Mouse (Mus musculus) gastrocnemius, adult 8-10 months (tissue): ENCODE measurements around the gene Pet100. TPM values are rescaled to one million over a fixed set of nuclear protein-coding genes. Genes with fewer than 3 reads are reported as not detected.

Experiments used
- DNase-seq, 2 experiments: peaks; one replicate each; pipeline ENCODE4 v3.0.0; 2022; ENCODE audit warnings: low spot score in 2 of 2
- total RNA-seq, 4 experiments: library from RNA; stranded (reverse); gene quantifications; 2 replicates each; pipeline ENCODE4 v1.2.4; 2022

Gene Pet100
- total RNA-seq, 4 experiments from 2014 or later, result 80.6 to 87.8 (median 85.1) TPM

DNA sequence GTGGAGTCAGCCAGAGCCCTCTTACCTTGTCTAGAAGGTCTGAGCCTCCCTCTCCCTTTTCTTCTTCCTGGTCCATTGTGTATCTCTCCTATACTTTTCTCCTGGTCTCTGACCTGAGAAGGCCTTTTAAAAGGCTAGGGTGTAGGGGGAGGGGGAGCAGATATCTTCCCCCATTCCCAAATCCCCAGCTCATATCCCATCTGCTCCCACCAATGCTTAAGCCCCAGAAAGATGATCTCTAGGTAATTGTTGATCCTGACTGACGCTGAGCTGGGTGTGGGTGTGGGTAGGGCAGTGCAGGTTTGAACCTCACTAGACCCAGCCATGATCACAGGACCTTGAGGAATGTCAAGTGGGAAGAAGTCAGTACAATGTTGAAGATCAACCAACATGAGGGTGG, 4.1 kb downstream of the Pet100 start, which contains the start of gene Pcp2:
Pcp2 (minus strand) TSS at position 101 of the 400 bp plus-strand sequence.
- no peak for DNase-seq

GRCm38 (mm10) chr8:3626971-3627370, 5.6 kb downstream of the Pet100 start:
- DNase-seq, result no peak

DNA sequence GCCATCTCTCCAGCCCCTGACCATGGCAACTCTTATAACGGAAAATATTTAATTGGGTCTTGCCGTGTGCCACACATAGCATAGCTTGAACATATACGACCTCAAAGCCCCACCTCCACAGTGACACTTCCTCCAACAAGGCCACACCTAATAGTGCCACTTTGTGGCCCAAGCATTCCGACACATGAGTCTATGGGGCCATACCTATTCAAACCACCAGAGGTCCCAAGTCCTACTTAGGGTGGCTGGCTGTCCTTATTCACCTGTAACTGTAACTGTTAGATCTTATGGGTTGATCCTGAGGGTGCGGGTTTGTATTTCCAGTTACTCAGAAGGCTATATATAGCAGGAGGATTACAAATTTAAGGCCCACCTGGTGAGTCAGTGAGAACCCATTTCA, 6.7 kb downstream of the Pet100 start:
- DNase-seq, result no peak

- peak in 1 of 2 experiments; percentile 27 for DNase-seq
These were observed 9.5 kb downstream of the Pet100 start, which contains the start of gene Stxbp2 for GRCm38 (mm10) chr8:3630647-3631477. Stxbp2 (plus strand) TSS chr8:3630955.

DNA sequence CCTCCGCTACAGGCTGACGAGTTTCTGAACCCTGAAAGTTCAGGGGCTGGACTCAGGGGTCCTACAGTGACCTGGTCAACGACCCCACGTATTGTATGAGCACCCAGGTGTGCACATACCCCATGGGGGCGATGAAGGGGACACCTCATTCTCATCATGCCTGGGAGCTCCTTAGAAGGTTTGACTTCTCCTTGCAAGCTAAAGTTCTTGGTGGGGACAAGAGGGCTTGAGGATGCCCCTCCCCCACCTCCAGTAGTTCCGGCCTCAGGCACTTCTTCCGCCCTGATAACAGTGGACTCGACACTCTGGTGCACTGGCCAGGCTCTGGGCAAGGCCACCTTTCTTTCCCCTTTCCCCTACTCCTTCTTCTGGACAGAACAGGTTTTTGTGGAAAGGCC, 10.1 kb downstream of the Pet100 start:
- no peak for DNase-seq

DNA sequence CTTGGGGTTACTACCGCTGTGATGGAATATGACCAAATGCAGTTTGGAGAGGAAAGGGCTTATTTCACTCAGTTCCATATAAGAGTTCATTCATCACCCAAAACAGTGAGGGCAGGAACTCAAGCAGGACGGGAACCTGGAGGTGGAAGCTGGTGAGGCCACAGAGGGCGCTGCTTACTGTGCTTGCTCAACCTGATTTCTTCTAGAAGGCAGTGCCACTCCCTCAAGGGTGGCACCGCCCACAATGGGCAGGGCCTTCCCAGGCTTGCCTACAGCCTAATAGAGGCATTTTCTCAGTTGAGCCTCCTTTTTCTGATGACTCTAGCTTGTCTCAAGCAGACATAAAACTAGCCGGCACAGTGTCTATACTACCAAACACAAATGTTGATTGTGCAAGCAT, 24.5 kb downstream of the Pet100 start:
- peak; percentile 12 to 17 for DNase-seq

DNA sequence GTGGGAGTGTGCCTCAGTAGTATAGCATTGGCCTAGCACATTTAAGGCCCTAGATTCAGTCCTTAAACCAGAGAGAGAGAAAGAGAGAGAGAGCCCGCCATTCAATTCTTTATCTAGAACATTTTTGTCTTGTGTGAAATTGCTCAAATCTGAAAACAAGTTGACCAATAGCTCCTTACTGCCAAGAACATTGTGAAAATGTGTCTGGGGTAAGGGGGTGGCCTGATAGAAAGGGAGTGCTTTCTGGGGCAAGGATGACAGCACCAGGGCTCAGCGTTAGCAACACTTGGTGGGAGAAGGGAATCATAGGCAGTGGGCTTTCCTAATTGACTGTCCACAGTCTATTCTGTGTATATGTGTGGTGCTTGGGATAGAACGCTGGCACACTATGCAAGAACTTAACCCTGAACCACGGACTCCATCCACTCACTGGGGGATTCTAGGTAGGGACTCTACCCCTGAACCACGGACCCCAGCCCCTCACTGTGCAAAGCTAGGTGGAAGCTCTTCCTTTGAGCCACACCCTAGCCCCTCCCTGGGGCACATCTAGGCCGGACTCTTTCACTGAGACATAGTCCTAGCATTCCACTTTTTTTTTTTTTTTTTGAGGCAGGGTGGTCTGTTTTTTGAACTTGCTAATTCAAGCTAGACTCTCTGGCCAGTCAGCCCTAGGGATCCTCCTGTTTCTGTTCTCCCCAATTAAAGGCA, 25.6 kb downstream of the Pet100 start:
- DNase-seq, result no peak

GRCm38 (mm10) chr8:3647561-3647960, 26.2 kb downstream of the Pet100 start:
- no peak for DNase-seq

DNA sequence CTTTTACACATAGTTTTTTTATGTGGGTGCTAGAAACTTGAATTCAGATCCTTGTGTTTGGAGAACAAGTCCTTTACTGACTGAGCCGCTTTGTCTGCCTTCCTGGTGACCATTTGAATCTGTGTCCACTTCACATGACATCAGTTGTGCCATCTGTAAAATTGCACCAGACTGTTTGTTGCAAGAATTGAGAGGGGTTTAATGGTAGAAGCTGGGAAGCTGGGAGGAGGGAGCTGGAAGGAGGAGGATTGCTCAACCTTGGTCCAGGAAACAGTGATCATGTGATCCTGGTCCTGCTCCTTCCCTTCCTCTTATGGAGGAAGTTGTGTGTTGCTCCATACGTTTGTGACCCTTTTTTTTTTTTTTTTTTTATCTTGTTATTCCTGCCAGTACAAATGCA, 26.9 kb downstream of the Pet100 start:
- DNase-seq, result no peak

GRCm38 (mm10) chr8:3648990-3649389, 27.6 kb downstream of the Pet100 start:
- DNase-seq, result no peak

DNA sequence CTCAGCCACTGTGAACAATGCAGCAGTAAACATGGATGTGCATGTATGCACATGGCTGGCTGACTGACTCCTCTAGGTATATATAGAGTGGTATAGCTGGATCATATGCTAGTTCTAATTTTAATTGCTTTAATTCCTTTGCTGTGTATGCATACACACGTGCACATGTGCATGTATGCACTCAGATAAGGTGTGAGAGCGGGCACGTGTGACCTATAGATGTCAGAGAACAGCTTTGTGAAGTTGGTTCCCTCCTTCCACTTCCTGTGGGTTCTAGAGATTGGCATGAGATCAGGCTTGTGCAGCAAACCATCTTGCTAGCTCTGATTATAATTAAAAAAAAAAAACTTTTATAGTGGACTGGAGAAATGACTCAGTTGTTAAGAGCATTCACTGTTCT, 31.5 kb downstream of the Pet100 start:
- no peak for DNase-seq

GRCm38 (mm10) chr8:3654726-3655508, 33.6 kb downstream of the Pet100 start:
- no peak for DNase-seq

GRCm38 (mm10) chr8:3655526-3655925, 34.2 kb downstream of the Pet100 start, which contains the start of gene Retn:
Retn (plus strand) TSS chr8:3655770.
- DNase-seq, result no peak

- no peak for DNase-seq
These were observed 35.5 kb downstream of the Pet100 start for GRCm38 (mm10) chr8:3656725-3657381.

GRCm38 (mm10) chr8:3660889-3661288, 39.5 kb downstream of the Pet100 start:
- no peak for DNase-seq

GRCm38 (mm10) chr8:3664405-3664804, 43.1 kb downstream of the Pet100 start:
- DNase-seq, result no peak

- no peak for DNase-seq
These were observed 44.2 kb downstream of the Pet100 start, which contains the start of gene Mcemp1 for GRCm38 (mm10) chr8:3665507-3665906. Mcemp1 (plus strand) TSS chr8:3665754.

GRCm38 (mm10) chr8:3670388-3670787, 49.0 kb downstream of the Pet100 start:
- DNase-seq, result no peak

DNA sequence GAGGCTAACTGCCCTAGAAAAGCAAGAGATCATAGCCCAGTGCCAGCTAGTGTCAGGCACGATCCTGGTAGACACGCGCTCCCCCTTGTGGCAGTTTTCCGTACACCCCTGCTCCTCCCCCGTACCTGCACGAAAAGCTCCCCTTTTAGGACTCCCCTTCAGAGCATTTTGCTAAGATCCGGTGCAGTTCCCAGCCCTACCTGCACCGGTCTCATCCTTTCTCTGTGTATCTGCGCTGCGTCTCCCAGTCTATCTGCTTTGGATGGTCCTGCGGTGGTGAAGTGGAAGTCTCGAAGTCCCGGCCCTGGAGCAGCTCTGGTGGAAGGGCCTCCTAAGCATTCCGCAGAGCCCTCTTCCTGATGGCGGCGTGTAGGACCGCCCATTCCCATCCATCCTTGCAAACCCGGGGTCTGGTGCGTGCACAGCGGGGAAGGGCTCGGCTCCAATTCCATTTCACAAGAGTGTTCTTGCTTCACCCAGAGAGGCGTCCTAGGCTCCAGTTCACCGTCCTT, 50.7 kb downstream of the Pet100 start, which contains the start of gene Fcor:
Fcor (minus strand) TSS at position 383 of the 512 bp plus-strand sequence.
- DNase-seq, result peak; percentile 58 to 67

DNA sequence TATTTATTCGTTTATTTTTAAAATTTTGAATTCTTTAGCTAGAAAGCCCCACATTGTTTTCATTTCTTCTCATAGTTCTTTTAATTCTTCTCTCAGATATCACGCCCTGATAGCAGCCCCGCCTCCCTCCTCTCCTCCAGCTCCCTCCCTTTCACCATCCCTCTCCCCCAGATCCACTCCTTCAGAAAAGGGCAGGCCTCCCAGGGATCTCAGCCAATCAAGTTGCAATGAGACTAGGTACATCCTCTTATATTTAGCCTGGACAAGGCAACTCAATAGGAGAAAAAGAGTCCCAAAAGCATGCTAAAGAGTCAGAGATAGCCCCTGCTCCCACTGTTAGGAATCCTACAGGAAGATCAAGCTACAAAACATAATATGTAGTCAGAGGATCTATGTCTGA, 53.3 kb downstream of the Pet100 start:
- no peak for DNase-seq
